Mouse (Mus musculus) kidney, adult 8-10 months (tissue): Measurements from ENCODE around the gene Nr4a2.

Source experiments
- DNase-seq, 2 experiments: peaks; one replicate each; pipeline ENCODE4 v3.0.0; 2022

Nr4a2 gene

GRCm38 (mm10) chr2:57123991-57124840 is at the start of gene Nr4a2:
Nr4a2 (minus strand) TSS chr2:57124003.
- DNase-seq, result peak; percentile 74

- no peak for DNase-seq
Observed at GRCm38 (mm10) chr2:57165416-57165815, 41.6 kb upstream of the Nr4a2 start.

DNA sequence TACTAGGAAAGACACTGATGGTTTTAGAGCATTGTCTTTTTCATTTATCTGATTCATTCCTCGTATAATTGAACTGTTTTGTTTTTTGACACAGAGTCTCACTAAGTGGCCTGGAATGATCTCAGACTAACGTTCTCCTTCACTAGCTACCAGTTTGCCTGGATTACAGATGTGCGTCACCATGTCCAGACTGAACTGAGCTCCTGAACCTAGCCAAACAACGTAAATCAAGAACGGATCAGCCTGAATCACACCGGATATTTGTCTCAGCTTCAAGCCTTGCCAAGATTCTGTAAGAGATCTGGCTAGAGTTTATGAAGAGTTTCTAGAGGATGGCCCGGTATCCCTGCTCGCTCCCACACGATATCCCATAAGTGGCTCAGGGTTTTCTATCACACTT is 33.0 kb upstream of the Nr4a2 start:
- DNase-seq, result no peak

DNA sequence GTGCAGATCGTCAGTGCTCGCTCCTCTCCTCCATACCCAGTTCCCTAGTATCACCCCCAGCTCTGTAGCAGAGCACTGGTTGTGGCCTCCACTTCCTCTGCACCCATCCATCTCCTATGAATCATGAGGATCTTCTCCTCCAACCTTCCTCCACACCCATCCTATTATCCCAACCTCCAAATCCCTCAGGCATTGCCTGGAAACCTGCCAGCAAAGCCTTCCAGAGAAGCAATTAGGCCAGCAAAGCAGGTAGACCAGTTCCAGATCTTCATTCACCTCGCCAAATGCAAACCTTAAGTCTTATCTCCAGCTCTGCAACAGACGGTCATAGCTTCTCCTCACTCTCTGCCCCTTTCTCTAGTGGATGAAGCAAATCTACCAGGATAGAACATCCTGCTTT is 26.0 kb upstream of the Nr4a2 start:
- DNase-seq, result no peak

- no peak for DNase-seq
Observed at GRCm38 (mm10) chr2:57148231-57148630, 24.4 kb upstream of the Nr4a2 start.

DNA sequence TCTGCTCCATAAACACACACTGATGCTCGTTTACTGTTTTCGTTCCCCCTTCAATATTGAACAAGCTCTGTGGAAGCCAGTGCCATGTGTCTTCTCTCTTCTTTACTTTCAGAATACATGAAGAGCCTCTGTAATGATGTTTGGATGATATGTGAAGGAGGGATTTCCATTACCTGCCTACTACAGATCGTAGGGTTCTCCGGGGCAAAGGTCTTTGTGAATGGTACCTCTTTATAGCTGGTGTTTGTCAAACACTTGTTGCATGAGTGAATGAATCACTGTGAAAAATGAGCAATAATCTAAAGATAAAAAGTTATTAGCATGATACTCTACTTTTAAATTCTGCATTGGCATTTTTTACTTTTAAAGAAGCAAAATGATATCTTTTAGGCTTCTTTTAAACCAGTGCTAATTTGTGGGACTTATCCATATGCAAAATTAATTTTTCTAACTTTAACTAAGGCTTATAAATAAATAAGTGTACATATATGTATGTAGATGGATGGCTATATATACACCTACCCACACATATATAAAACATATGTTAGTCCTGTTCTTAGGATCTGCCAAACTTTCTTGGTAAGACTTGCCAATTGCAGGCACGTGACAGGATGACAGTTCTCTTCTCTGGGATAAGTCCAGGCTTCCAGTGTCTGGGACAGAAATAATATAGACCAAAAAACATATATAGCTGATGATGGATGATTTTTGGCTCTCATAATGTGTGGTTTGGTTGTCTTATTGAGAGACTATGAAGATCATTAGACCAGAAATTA is 22.0 kb upstream of the Nr4a2 start:
- DNase-seq, result no peak

- DNase-seq, result no peak
Observed at GRCm38 (mm10) chr2:57138594-57138993, 14.8 kb upstream of the Nr4a2 start.

DNA sequence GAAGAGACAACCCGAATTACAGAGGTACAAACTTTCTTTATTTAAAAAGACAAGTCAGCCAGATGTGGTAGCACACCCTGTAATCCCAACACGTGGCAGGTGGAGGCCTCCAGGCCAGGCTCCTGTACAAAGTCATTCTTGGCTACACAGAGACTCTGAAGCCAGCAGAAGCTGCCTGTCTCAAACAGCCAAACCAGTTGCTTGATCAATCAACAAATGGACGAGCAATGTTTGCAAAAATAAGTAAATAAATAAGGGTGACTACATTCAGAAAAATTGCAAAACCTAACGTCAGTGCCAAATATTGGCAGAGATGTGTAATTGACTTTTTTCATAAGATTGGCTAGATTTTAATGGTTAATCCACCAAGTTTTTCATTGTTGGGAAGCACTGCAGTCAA is 3.7 kb upstream of the Nr4a2 start:
- DNase-seq, result no peak

- no peak for DNase-seq
Observed at GRCm38 (mm10) chr2:57125891-57126290, 2.1 kb upstream of the Nr4a2 start.

GRCm38 (mm10) chr2:57122986-57123980 is 520 bp downstream of the Nr4a2 start:
- peak in 1 of 2 experiments; percentile 32 for DNase-seq

DNA sequence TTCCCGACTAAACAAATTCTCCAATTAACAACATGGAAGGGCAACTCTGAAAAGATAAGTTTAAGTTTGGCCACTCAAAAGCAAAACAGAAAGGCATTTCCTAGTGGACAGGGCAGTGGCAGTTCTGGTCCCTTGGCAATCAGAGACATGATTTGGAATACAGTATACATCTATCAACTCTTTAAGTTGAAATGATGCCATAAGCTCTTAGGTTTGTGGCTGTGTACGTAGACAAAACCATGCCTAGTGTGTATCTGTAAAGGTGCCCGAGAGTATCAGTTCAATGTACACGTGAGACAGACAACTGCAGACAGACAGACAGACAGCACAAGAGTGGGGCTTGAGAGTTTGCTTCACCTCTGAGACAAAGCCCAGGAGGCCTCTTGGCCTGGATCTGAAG is 2.7 kb downstream of the Nr4a2 start:
- DNase-seq, result no peak

DNA sequence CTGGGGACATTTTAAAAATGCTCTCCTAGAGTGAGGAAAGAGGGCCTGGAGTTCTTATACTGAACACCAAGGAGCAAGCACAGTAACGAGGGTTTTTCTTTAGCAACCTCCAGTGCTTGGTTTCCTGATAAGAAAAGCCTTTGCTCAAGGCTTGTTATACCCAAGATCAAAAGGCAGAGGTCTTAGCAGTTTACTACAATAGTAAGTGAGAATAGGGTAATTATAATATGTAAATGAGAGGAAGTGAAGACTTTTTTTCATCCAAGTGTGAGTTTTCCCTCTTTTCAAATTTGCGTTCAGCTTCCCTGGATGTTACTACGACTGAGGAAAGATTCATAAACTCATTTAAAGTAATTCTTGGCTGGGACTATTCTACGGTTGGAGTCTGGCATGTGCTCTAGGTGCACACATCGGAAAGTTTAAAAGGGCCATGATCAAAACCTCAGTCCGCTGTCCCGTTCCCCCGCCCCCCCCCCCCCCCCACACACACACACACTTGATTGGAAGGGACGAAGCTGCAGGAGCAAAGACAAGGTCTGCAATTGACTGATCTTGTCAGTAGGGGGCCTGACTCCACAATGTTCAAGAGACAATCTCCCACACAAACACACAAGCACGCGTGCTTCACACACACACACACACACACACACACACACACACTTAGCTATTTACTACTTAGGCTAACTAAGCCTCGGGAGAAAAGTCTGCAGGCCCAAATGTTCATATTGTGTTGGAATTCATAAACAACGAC is 6.4 kb downstream of the Nr4a2 start:
- peak; percentile 66 to 71 for DNase-seq

DNA sequence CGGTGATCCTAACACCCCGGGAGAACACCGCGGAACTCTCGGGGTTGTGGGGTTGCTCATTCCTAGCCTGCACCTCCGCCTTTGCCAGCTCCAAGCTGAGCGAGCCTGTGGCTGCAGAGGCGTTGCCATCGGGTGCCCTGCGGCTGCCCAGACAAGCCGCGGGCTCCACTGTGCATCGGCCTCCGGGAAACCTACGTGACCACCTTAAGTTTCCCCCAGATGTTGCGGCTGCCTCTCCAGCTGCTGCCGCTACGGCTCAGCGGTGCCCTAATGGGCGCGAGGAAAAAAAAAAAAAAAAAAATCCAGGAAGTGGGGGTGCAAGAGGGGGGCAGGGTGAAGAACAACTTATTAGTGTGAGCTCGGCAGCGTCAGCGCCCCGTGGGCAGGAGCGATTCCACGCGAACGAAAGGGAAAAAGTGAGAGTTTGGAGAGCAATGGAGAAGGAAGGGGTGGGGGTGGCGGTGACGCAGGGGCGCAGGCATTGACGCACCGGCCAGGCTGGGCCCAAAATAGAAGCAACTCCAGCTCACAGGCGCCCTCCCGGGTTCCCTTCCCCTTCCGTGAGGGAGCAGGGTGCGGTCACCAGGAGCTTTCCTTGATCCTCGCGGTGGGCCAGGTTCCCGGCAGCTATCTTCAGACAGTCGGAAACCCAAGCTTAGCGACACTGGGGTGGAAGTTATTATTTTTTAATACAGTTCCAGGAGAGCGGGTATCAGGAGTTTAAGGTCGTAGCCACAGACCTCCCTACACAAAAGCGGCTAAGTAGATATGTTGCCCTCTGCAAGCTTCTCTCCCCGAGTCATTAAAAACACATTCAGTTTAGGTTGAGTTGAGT is 7.2 kb downstream of the Nr4a2 start:
- peak; percentile 57 to 67 for DNase-seq

- DNase-seq, result peak in 1 of 2 experiments; percentile 21
Observed at GRCm38 (mm10) chr2:57115864-57116365, 7.9 kb downstream of the Nr4a2 start.

DNA sequence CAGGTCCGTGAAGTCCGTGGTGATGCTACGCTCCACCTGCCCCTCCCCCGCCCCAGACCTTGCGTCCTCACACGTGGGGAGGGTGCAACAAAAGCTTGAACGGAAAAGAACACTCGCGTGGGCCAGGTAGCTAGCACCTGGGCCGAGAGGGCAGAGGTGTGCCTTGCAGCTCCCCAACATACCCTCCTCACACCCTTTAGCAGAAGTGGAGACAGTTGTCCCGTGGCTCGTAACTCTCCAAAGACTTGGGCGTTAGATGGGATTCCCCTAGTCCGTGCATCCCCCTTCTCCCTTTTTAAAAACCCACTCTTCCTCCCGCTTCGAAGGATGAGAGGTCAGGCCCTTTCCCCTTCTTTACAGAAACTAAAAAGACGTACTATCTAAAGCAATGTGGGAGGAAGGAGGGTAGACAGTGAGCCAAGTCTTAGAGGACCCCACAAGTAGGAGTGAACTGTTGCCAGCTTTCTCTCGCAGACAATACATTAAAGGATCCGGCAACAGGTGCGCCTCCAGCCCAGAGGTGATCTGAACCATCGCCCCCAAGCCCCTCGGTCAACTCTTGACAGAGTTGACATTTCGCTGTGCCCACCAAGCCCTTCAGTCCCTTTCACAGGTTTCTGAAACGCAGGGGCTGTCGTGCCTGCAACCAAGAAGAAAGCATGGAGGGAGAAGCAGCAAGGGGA is 8.5 kb downstream of the Nr4a2 start:
- DNase-seq, result no peak

GRCm38 (mm10) chr2:57114211-57115151 is 9.3 kb downstream of the Nr4a2 start:
- DNase-seq, result peak; percentile 56 to 67

DNA sequence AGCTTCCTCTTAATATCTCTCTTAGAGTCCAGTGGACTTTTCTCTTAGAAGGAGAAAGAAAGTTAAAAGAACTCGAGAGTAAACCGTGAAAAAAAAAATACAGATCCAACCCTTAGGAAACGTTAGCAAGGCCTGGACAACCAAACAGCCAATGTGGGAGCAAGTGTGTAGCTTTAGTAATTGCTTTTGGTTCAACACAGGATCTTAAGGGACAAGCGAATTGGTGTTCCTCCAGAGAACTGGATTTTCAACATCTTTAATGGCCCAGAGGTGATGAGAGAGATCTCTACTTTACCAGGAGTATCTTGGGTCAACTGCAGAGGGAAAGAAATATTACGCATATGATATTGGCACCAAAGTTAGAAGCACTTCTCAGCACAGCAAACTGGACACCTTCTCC is 10.4 kb downstream of the Nr4a2 start:
- DNase-seq, result no peak

GRCm38 (mm10) chr2:57112949-57113348 is 10.9 kb downstream of the Nr4a2 start:
- no peak for DNase-seq
